Mouse (Mus musculus): ENCODE measurements around the gene Lamc2. TPM values are rescaled to one million over a fixed set of nuclear protein-coding genes. Genes with fewer than 3 reads are reported as not detected.

The Lamc2 gene
- polyA plus RNA-seq, 1 experiment = not detected

DNA sequence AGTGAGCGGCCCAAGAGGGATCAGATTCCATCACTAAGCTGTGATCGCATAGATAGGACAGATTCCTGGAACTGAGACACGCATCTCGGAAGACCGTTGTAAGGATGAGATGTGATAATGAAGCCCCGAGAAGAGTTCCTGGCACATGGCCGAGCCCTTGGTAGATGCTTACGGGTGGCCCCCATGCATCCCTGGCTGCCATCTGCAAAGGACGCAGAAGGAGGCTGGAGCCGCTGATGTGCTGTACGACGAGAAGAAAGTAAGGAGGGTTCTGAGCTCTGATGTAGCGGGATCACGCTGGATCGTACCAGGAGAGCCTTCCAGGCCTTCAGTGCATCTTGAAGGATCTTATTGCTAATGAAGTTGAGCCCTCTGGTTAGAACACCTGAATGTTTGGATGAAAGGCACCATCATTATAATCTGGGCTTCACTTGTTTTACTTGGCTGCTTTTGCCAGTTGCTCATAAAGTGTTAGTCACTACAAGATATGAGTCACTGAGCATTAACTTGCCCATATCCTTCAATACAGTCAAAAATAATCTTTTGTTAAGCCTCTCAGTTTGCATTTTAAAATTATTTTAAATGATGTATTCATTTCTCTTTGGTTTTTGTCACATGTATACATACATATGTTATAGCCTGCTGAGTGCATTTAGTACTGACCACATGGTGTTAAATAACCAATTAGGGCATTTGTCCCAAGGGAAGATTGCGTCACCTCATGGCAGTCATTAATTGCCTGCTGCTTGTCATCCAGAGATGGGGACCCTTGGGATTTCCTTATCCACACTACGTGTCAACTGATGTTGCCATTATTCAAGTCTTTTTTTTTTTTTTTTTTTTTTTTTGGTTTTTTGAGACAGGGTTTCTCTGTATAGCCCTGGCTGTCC is 83.7 kb downstream of the Lamc2 start:
- Histone ChIP-seq H3K27ac (ENCODE audit: insufficient read depth, low read depth, low read length) (no peak overlapping the region), H3K4me3 (ENCODE audit: insufficient read depth, low read length) (no peak overlapping the region), H3K4me1 (ENCODE audit: control insufficient read depth, insufficient read depth, low read length) (no peaks in the 10 kb centered on the region)
- TF ChIP-seq POLR2A (IDR thresholded peaks at IDR 0.05; ENCODE audit: borderline replicate concordance, low read depth, low read length) (no peak), CTCF (IDR thresholded peaks at IDR 0.05; ENCODE audit: low read depth, low read length) (no peak)

- H3K27ac ChIP-seq (ENCODE audit: insufficient read depth, low read depth, low read length) = no peak overlapping the region
- H3K4me3 ChIP-seq (ENCODE audit: insufficient read depth, low read length) = no peak overlapping the region
- no peaks in the 10 kb centered on the region for H3K4me1 ChIP-seq (ENCODE audit: control insufficient read depth, insufficient read depth, low read length)
- TF ChIP-seq POLR2A (IDR thresholded peaks at IDR 0.05; ENCODE audit: borderline replicate concordance, low read depth, low read length) = no peak
- TF ChIP-seq CTCF (IDR thresholded peaks at IDR 0.05; ENCODE audit: low read depth, low read length) = no peak
These were observed 84.8 kb downstream of the Lamc2 start for GRCm38 (mm10) chr1:153101327-153101880.

GRCm38 (mm10) chr1:153100912-153101311 is 85.3 kb downstream of the Lamc2 start:
- no peak overlapping the region for H3K4me3 ChIP-seq (ENCODE audit: insufficient read depth, low read length)
- TF ChIP-seq POLR2A (IDR thresholded peaks at IDR 0.05; ENCODE audit: borderline replicate concordance, low read depth, low read length) (no peak), CTCF (IDR thresholded peaks at IDR 0.05; ENCODE audit: low read depth, low read length) (no peak)

GRCm38 (mm10) chr1:153098586-153098985 is 87.7 kb downstream of the Lamc2 start:
- Histone ChIP-seq H3K27ac (ENCODE audit: insufficient read depth, low read depth, low read length) (no peak overlapping the region), H3K4me1 (ENCODE audit: control insufficient read depth, insufficient read depth, low read length) (no peaks in the 10 kb centered on the region), H3K4me3 (ENCODE audit: insufficient read depth, low read length) (no peak overlapping the region)
- no peak for TF ChIP-seq POLR2A (IDR thresholded peaks at IDR 0.05; ENCODE audit: borderline replicate concordance, low read depth, low read length)
- no peak for TF ChIP-seq CTCF (IDR thresholded peaks at IDR 0.05; ENCODE audit: low read depth, low read length)

More at GRCm38 (mm10) chr1:153100912-153101311, 85.3 kb downstream of the Lamc2 start:
- Histone ChIP-seq H3K4me1 (ENCODE audit: control insufficient read depth, insufficient read depth, low read length) (no peaks in the 10 kb centered on the region), H3K27ac (ENCODE audit: insufficient read depth, low read depth, low read length) (no peak overlapping the region)

- Histone ChIP-seq H3K4me1 (ENCODE audit: control insufficient read depth, insufficient read depth, low read length) (no peaks in the 10 kb centered on the region), H3K4me3 (ENCODE audit: insufficient read depth, low read length) (no peak overlapping the region), H3K27ac (ENCODE audit: insufficient read depth, low read depth, low read length) (no peak overlapping the region)
- TF ChIP-seq POLR2A (IDR thresholded peaks at IDR 0.05; ENCODE audit: borderline replicate concordance, low read depth, low read length) (no peak), CTCF (IDR thresholded peaks at IDR 0.05; ENCODE audit: low read depth, low read length) (no peak)
These were observed 89.1 kb downstream of the Lamc2 start for GRCm38 (mm10) chr1:153097017-153097675.

- no peak for TF ChIP-seq CTCF (IDR thresholded peaks at IDR 0.05; ENCODE audit: low read depth, low read length)
- TF ChIP-seq POLR2A (IDR thresholded peaks at IDR 0.05; ENCODE audit: borderline replicate concordance, low read depth, low read length) = no peak
- H3K27ac ChIP-seq (ENCODE audit: insufficient read depth, low read depth, low read length) = no peak overlapping the region
- no peaks in the 10 kb centered on the region for H3K4me1 ChIP-seq (ENCODE audit: control insufficient read depth, insufficient read depth, low read length)
- no peak overlapping the region for H3K4me3 ChIP-seq (ENCODE audit: insufficient read depth, low read length)
These were observed 90.2 kb downstream of the Lamc2 start for GRCm38 (mm10) chr1:153095826-153096727.

DNA sequence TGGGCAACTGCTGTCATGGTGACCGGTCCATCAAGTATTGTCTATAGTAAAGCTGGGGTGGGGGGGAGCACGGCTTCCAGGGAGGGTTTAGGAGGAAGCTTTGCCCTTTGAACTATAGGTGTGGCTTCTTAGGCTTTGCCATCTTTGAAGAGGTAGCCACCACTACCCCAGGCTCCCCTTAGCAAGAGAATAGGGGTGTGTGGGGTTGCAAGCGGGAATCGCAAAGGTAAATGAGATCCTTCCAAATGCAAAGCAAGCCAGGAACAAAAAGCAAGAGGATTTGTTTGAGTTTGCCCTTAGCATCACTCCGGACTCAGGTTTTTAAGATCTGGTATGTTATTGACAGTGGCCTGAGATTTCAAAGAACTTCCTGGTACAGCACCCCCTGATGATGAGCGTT is 90.9 kb downstream of the Lamc2 start:
- TF ChIP-seq CTCF (IDR thresholded peaks at IDR 0.05; ENCODE audit: low read depth, low read length) = no peak
- TF ChIP-seq POLR2A (IDR thresholded peaks at IDR 0.05; ENCODE audit: borderline replicate concordance, low read depth, low read length) = no peak
- Histone ChIP-seq H3K4me3 (ENCODE audit: insufficient read depth, low read length) (no peak overlapping the region), H3K4me1 (ENCODE audit: control insufficient read depth, insufficient read depth, low read length) (no peaks in the 10 kb centered on the region), H3K27ac (ENCODE audit: insufficient read depth, low read depth, low read length) (no peak overlapping the region)

- H3K4me3 ChIP-seq (ENCODE audit: insufficient read depth, low read length) = no peak overlapping the region
- H3K27ac ChIP-seq (ENCODE audit: insufficient read depth, low read depth, low read length) = no peak overlapping the region
- H3K4me1 ChIP-seq (ENCODE audit: control insufficient read depth, insufficient read depth, low read length) = peaks cover 6% of the 10 kb centered on the region
- TF ChIP-seq CTCF (IDR thresholded peaks at IDR 0.05; ENCODE audit: low read depth, low read length) (no peak), POLR2A (IDR thresholded peaks at IDR 0.05; ENCODE audit: borderline replicate concordance, low read depth, low read length) (no peak)
These were observed 91.8 kb downstream of the Lamc2 start for GRCm38 (mm10) chr1:153094226-153095076.
